Mouse (Mus musculus) spleen, adult 12 weeks (tissue): ENCODE data around the gene Fto.

Experiments used
- DNase-seq: peaks from one replicate; pipeline ENCODE4 v3.0.0; 2022; ENCODE audit warnings: low spot score

The Fto gene

DNA sequence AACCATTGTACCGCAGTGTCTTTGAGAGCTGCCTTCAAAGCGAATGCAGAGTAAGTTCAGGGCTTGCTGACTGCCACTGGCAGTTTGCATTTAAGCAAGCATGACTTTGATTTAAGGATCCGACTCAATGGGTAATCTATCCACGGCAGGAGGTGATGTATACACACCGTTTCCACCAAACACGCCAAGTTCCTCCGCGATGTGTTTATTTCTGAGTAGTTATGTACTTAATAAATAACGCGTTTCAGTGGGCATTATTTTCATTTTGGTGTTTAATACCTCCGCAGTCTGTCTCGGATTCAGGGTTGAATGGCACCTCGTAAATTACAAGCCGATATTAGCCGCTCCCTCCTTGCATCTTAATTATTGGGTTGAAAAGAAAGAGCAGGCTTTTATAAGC, 366.1 kb downstream of the Fto start:
- DNase-seq: no peak

DNA sequence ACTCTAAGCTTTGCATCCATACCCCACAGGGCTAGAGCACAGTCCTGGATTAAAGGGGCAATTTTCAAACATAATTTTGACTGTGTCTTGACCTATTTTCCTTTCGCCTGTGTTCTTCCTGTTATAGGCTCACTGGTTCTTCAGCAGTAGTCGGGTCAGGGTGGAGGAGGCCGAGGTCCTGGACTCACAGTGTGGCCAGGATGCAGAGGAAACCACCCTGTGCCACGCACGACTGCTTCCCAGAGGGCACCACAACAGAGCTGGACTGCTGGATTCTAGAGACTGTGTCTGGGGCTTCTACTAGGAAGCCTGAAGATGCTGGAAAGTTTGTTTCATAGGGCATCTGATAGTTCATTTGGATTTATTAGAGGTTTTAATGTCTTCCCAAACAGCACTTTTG, 366.8 kb downstream of the Fto start:
- no peak for DNase-seq

DNA sequence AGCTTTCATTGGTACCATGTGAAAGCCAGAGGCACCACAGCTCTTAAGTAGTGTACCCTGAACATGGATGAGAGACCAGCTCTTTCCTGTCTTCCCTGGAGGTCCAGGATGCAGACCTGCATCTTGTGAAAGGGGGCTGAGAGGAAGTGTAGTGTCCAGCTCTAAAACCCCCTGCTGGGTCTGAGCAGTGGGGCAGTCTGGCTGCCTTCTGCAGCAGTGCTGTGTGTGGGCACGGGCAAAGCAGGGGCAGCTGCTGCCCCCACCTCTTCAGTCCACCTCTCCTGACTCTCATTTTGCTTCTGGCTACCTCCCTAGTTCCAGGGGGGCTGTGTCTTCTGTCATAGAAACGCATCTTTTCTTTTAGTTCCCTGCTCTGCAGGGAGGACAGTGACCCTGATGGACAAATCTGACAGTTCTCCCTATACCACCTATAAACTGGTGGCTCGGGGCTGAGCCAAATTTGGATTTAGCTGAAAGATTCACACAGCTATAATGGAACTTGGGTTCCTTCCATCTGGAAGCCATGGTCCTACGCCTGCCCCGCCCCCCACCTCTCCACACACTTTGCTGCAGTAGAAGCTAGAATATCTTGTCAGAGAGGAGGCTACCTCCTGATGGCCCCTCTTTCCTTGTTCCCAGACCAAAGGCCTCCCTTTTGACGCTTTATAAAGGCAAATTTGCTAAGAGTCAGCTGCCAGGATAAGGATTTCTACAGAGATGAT, 371.4 kb downstream of the Fto start:
- DNase-seq: no peak

DNA sequence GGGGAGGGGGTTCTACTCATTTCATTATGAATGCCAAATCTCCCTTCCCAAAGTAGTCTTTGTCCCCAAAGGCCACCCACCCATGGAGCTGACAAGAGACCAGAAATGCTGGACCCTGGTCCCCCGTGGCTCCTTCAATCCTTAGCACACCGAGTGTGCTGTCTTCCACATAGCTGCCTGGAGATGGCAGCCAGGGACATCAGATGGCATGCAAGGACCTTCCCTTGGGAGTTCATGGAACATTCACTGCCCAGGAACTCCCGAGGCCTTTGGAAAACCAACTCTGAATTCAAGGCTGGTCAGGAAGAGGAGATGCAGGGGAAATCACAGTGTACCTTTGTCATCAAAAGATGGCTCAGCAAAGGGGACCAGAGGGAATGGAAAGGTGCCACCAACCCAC, 372.1 kb downstream of the Fto start:
- no peak for DNase-seq

DNA sequence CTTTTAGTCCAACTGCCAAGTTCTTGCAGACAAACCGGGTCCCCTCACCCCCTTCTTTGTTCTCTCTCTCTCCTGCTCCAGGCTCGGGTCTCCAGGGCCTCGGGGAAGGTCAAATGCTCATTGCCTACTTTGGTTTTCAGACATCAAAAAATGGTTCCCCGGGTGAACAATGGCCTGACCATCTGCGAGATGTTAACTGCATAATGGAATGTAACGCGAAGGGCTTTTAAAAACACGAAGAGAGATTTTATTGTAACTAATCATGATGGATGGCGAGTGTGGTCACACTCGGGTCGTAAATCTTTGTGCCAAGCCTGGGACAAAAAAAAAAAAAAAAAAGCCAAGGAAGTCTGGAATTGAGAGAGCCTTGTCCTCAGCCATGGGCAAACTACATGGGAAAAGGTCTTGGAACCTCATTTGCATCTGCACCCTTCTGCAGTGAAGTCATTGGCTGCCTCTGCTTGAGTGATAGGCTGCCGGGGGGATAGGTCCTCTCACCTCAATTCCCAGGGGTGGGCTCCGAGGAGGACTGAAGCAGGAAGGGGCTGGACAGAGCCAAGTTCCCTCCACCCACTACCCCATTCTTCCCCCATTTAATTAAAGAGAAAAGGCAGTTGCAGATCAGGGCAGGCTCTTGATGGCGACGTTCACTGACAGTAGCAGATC, 378.9 kb downstream of the Fto start:
- DNase-seq: no peak

DNA sequence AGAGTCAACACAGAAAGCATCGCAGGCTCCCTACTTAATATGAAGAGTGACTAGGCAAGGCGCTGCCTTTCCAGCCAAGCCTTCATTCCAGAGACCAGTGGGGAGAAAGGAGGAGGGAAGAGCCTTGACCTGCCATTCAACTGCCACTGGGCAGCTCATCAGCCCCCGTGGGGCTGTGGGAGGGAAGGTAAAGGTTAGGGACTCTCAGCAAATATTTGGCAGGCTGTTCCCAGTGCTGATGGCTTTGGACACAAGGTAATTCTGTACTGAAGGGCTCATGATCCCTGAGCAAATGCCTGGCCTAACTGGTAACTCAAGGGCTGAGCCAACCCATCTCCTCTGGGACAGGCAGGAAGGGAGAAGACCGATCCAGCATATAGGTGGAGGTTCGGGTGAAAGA, 393.2 kb downstream of the Fto start:
- DNase-seq: no peak

DNA sequence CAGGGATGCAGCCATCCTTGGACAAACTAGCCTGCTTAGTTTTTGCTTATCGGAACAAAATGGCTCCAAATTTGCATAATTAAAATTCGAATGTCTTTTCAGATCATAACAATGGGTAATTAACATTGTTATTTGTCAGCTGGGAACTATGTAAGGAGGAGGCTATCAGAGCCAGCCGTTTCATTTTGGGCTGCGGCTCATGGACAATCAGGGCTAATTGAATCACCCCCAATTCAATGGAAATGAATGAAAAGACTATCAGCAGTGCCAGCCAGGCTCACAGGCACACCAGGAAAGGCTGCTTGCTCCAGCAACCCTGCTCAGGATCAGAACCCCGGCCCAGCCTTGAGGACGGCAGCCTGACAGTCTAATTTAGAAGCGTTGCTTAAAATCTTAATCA, 395.3 kb downstream of the Fto start:
- DNase-seq: no peak

DNA sequence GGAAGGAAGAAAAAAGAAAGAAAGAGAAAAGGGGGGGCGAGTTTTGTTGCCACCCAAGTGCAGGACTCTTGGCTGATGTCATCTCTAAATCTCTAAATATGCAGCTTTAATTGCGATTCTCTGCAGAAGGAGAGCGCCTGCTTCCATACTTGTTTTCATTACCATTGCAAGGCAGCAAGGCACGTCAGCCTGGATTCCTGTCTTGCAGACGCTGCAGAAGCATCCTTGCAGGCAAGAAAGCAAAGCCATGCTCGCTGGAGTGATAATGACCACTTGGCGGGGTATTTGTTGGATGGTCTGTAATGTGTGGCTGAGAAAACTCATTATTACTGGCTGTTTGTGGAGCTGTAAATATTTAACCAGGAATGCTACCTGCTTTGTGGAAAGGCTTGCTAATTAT, 396.4 kb downstream of the Fto start:
- no peak for DNase-seq

DNA sequence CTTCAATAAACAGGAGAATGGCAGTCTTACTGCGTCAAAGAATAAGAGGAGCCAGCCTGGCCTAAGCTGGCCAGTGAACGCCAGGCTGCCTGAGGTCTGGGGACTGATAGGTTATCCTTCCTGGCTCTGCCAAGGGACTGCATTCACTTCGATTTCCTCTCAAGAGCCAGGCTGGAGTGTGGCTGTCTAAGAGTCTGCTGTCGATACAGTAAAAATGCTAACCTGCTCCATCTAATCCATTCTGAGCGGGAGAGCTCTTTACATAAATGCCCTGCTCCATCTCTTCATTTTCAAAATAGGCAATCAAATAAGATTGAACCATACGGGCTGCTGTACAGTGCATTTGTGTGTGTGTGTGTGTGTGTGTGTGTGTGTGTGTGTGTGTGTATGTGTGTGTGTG, 397.9 kb downstream of the Fto start:
- DNase-seq: no peak

DNA sequence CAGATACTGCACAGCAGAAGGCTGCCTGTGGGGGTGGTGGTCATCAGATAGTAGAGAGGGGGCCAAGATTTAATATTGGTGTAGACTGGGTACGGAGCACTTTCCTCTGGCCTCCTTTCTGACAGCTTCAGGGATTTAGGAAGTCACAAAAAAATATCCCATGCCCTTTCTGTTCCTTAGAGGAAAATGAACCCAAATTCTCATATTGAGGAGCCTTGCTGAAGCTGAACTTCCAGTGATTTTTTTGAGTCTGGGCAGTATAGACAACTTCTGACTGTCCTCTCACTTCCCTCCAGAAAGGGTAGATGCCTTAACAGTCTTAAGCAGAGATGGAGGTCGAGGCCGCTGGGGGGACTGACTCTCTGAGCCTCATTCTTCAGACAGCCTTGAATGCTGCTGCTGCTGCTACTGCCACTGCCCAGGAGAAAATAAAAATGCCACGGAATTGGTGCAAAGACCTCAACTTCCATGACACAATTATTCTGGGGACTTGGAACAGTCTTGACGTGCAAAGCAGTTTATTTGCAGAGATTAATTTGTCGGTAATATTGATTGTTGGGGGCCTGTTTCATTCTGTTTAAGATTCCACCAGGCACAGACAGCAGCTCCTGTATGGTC, 398.8 kb downstream of the Fto start:
- DNase-seq: no peak

DNA sequence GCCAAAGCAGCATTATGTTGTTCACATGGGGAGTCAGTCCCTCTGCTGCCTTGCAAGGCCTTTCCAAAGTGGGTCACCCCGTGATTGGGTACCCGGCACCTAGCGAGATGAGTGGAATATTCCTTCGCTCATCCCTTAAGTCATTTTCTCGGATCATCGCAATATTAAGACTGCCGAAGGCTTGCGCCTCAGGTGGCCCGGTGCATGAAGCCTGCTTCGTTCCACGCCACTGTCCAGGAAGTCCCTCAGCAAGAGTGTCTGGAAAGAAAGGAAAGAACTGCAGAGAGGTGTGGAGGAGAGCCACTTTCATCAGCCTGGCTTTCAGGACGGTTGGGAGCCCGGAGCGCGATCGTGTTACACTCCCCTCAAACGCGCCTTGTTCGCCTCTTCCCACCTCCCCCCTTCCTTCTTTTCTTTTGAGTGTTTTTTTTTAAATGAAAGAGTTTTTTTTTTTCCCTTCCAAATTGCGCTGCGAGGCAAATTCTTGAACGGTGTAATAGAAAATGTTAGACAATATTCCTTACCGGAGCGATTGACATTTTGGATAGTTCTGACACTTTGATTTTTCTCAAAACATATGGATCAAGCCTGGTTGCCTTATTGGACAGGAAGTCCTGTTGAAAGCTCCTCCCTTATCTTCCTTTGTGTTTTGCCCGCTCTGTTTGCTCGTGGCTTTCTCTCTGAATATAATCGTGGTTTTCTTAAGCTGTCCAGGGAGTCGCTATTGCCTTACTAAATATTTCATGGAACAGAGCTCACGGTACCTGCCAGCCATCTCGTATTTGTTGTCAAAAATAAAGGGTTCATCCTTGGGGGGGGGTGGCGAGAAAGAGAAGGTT, 399.6 kb downstream of the Fto start:
- no peak for DNase-seq

DNA sequence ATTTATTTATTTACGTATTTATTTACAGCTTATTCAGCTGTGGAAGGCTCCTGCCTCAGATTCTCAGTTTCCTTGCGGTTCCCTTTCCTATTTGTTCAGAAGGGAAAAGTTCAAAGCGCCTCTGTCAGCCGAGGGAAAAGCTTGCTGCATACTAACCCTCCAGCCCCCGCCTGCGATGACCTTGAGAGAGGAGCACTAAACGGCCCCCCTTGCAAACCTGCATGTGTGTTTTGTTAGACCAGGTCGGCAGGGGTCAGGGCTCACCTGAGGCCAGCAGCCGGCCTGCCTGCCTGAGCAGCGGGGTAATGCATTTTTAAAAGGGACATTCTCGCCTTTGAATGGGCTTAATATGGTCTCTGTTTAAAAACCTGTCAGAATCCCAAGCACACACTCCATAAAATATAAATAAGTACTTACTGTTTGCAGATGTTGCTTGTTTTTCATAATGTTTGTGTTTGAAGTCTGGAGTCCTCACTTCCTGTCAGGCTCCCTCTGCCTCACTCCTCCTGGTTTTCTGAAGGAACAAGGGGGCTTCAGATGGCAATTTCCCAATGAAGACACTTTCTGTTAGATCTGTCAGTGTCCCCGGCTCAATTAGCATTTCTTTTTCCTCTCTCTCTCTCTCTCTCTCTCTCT, 400.5 kb downstream of the Fto start:
- no peak for DNase-seq

DNA sequence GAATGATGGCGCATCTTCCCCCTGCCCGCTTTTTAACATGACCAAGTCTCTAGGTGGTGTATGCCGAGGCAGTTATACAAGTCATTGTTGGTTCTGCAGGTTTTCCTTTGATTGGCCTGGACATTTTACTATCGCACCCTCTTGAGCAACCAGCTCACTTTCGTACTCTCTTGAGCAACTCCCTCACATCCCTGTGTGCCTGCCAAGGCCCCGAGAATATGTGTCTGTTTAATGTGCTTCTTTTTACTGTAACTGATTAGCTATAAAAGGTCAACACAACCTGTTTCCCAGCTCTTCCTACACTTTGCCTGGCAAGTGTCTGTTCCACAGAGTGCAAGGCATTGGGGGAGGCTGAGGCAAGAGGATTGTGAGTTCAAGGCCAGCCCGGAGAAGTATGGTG, 401.4 kb downstream of the Fto start:
- DNase-seq: no peak

DNA sequence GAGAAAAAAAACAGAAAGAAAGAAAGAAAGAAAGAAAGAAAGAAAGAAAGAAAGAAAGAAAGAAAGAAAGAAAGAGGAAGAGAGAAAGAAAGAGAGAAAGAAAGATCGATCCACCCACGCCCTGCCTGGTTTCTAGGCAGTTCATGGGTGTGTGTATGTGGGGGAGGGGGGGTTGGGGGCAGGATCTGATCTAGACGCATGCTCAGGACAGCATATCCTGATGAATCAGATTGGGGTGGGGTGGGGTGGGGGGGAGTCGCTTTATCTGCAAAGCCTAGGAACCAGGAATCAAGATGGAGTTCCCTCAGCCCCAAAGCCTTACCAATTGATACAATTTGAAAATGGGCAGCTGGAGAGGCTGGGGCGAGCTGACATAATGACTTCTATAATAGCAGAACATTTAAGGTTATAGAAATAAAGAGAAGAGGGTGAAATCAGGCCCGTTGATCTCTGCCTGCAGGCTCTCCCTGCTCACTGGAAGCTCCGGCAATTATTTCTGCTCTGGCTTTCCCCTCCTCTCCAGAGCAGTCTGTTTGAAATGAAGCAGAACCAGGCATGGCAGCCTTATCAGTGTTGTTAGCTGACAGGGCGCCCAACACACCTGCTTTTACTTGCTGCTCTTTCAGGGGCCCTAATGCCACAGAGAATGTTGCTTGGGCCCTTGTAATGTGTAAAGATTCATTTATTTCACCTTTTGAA, 402.2 kb downstream of the Fto start:
- no peak for DNase-seq
